Mouse (Mus musculus): ENCODE data around the gene Bbc3. TPM values are rescaled to one million over a fixed set of nuclear protein-coding genes. Genes with fewer than 3 reads are reported as not detected.

The Bbc3 gene
- total RNA-seq, 2 experiments from 2014 or later: 7.9 to 8.7 TPM

- peak in 1 of 2 experiments; percentile 10 for DNase-seq
- intact Hi-C loops (cut with DNase I): no loop called here
These were observed 58.0 kb downstream of the Bbc3 start for GRCm38 (mm10) chr7:16366133-16366646.

- DNase-seq: no peak
- intact Hi-C loops (cut with DNase I): no loop called here
These were observed 58.5 kb downstream of the Bbc3 start for GRCm38 (mm10) chr7:16366669-16367068.

Other genes with a start within 250 kb of the Bbc3 start
- not detected for gene Zfp541, start 246.6 kb upstream of the Bbc3 start, total RNA-seq (2021)
- 10 to 100 TPM; 86.1 to 99.9 TPM for gene Napa, start 209.9 kb upstream of the Bbc3 start, total RNA-seq (2021)
- gene Kptn, start 188.5 kb upstream of the Bbc3 start, total RNA-seq (2021): 10 to 100 TPM; 24.9 to 28.0 TPM
- under 1 TPM; 0.63 to 0.84 TPM for gene Slc8a2, start 178.6 kb upstream of the Bbc3 start, total RNA-seq (2021)
- 1 to 10 TPM; 3.8 to 5.4 TPM for gene Meis3, start 133.3 kb upstream of the Bbc3 start, total RNA-seq (2021)
- gene Dhx34, start 86.4 kb upstream of the Bbc3 start, total RNA-seq (2021): 10 to 100 TPM in 1 of 2 experiments, 1 to 10 TPM in 1; 8.7 to 11.1 TPM
- gene C5ar2, start 64.2 kb upstream of the Bbc3 start, total RNA-seq (2021): 1 to 10 TPM in 1 of 2 experiments, under 1 TPM in 1; 0.93 to 1.1 TPM
- 1 to 10 TPM; 5.2 to 5.8 TPM for gene C5ar1, start 48.9 kb upstream of the Bbc3 start, total RNA-seq (2021)
- gene Inafm1, start 34.8 kb upstream of the Bbc3 start, total RNA-seq (2021): 10 to 100 TPM; 14.6 to 14.9 TPM
- 10 to 100 TPM; 32.1 to 39.4 TPM for gene Ccdc9, start 21.6 kb upstream of the Bbc3 start, total RNA-seq (2021)
- gene Sae1, start 79.4 kb downstream of the Bbc3 start, total RNA-seq (2021): 10 to 100 TPM; 41.8 to 47.6 TPM
- gene Zc3h4, start 92.5 kb downstream of the Bbc3 start, total RNA-seq (2021): 10 to 100 TPM; 29.5 to 30.1 TPM
- 10 to 100 TPM; 85.0 to 86.8 TPM for gene Tmem160, start 144.4 kb downstream of the Bbc3 start, total RNA-seq (2021)
- gene Npas1, start 169.3 kb downstream of the Bbc3 start, total RNA-seq (2021): not detected